Mouse (Mus musculus) lung, postnatal 0 days (tissue): ENCODE data around the gene Ksr2.

Source experiments
- CTCF ChIP-seq: IDR thresholded peaks from 2 replicates; pipeline ENCODE4 v1.5.1; 2016; ENCODE audit warnings: antibody characterized with exemption, mild to moderate bottlenecking
- EP300 ChIP-seq: IDR thresholded peaks from 2 replicates; pipeline ENCODE4 v1.6.1; 2016; ENCODE audit warnings: antibody characterized with exemption, mild to moderate bottlenecking, control low read depth

GRCm38 (mm10) chr5:117390895-117391294 lies 22.9 kb upstream of the Ksr2 start:
- no peak for TF ChIP-seq EP300
- TF ChIP-seq CTCF = no peak
